Mouse (Mus musculus): ENCODE measurements at regions not wholly inside any gene's neighbourhood (a gene's known extent, or its start where the extent isn't known, plus 50 kb on each side); places are given as distances from the start of the nearest gene placed in this dataset.

- H3K27ac ChIP-seq (ENCODE audit: insufficient read depth, low read depth, low read length) = no peak overlapping the region
- no peak overlapping the region for H3K4me3 ChIP-seq (ENCODE audit: insufficient read depth, low read length)
- H3K4me1 ChIP-seq (ENCODE audit: control insufficient read depth, insufficient read depth, low read length) = no peaks in the 10 kb centered on the region
- no peak for TF ChIP-seq POLR2A (IDR thresholded peaks at IDR 0.05; ENCODE audit: borderline replicate concordance, low read depth, low read length)
- TF ChIP-seq CTCF (IDR thresholded peaks at IDR 0.05; ENCODE audit: low read depth, low read length) = no peak
These were observed 255.3 kb downstream of the En1 start for GRCm38 (mm10) chr1:120857566-120857965.

- TF ChIP-seq POLR2A (IDR thresholded peaks at IDR 0.05; ENCODE audit: borderline replicate concordance, low read depth, low read length) (no peak), CTCF (IDR thresholded peaks at IDR 0.05; ENCODE audit: low read depth, low read length) (no peak)
- no peaks in the 10 kb centered on the region for H3K4me1 ChIP-seq (ENCODE audit: control insufficient read depth, insufficient read depth, low read length)
- H3K4me3 ChIP-seq (ENCODE audit: insufficient read depth, low read length) = no peak overlapping the region
- no peak overlapping the region for H3K27ac ChIP-seq (ENCODE audit: insufficient read depth, low read depth, low read length)
These were observed 257.3 kb downstream of the En1 start for GRCm38 (mm10) chr1:120859546-120859945.

DNA sequence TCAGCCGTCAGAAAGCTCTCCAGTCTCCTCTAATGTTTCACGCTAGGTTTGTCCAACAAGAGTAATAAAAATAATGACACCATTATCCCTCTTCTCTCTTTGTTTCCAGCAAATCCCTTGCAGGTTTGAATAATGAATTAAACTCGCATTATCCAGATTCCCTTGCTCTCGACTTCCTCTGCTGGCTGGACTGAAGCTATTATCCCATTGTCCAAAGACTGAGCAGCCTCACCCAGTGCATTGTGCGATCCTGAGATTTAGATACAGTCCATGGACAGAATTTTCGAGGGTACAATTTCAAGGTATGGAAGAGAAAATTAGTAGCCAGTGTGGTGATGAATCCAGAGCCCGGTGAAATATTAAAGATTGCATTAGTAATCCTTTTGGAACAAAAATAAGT lies 270.3 kb downstream of the En1 start:
- no peaks in the 10 kb centered on the region for H3K4me1 ChIP-seq (ENCODE audit: control insufficient read depth, insufficient read depth, low read length)
- TF ChIP-seq CTCF (IDR thresholded peaks at IDR 0.05; ENCODE audit: low read depth, low read length) (no peak), POLR2A (IDR thresholded peaks at IDR 0.05; ENCODE audit: borderline replicate concordance, low read depth, low read length) (no peak)
- H3K4me3 ChIP-seq (ENCODE audit: insufficient read depth, low read length) = no peak overlapping the region
- no peak overlapping the region for H3K27ac ChIP-seq (ENCODE audit: insufficient read depth, low read depth, low read length)

DNA sequence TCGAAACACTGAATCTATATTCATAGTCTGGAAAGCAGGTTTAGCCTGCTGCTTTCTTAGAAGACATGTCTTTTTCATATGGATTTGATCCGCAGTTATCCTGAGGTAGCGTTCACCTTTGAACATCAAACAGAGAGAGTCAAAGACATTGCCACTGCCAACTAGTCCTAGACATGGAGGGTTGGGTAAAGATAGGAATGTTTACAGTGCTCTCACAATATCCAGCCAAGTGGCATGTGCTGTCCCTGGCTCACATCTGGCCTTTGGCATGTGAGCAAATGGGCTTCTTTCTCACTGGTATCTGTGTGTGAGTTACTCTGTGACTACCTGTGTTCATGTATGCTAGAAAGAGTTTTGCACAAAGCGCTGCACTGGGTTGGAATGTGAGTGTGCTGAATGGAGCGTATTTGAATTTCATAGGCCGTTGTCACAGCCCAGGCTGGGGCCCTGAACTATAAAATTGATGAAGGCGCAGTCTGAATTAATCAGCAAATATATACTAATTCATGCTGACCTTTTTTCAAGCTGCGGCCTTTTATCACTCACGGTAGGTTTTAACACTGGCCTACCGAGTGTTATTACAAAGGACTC lies 280.8 kb downstream of the En1 start:
- no peaks in the 10 kb centered on the region for H3K4me1 ChIP-seq (ENCODE audit: control insufficient read depth, insufficient read depth, low read length)
- no peak for TF ChIP-seq CTCF (IDR thresholded peaks at IDR 0.05; ENCODE audit: low read depth, low read length)
- H3K27ac ChIP-seq (ENCODE audit: insufficient read depth, low read depth, low read length) = no peak overlapping the region
- H3K4me3 ChIP-seq (ENCODE audit: insufficient read depth, low read length) = no peak overlapping the region

DNA sequence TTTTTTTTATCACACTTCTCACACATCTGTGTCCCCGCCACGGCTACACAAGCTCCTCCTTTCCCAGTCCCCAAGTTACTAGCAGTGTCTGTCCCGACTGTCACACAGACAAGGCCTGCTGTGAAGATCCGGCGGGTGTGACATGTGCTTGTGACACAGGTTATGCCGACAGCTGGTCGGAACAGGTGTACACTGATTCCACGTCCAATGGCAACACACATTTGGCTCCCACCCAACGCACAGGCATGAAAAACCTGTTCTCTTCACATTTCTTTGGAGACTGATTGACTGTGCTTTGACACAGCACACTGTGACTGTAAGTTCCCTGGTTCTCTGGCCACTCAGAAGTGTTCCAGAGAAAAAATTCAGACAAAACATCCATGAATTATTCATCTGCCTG lies 281.4 kb downstream of the En1 start:
- no peak for TF ChIP-seq POLR2A (IDR thresholded peaks at IDR 0.05; ENCODE audit: borderline replicate concordance, low read depth, low read length)
- TF ChIP-seq CTCF (IDR thresholded peaks at IDR 0.05; ENCODE audit: low read depth, low read length) = no peak
- no peak overlapping the region for H3K27ac ChIP-seq (ENCODE audit: insufficient read depth, low read depth, low read length)

GRCm38 (mm10) chr1:120910801-120911200 lies 308.6 kb downstream of the En1 start:
- TF ChIP-seq POLR2A (IDR thresholded peaks at IDR 0.05; ENCODE audit: borderline replicate concordance, low read depth, low read length) = no peak
- no peaks in the 10 kb centered on the region for H3K4me1 ChIP-seq (ENCODE audit: control insufficient read depth, insufficient read depth, low read length)
- H3K4me3 ChIP-seq (ENCODE audit: insufficient read depth, low read length) = no peak overlapping the region
- H3K27ac ChIP-seq (ENCODE audit: insufficient read depth, low read depth, low read length) = no peak overlapping the region

More for the DNA sequence above, 281.4 kb downstream of the En1 start:
- H3K4me3 ChIP-seq (ENCODE audit: insufficient read depth, low read length) = no peak overlapping the region
- H3K4me1 ChIP-seq (ENCODE audit: control insufficient read depth, insufficient read depth, low read length) = no peaks in the 10 kb centered on the region

DNA sequence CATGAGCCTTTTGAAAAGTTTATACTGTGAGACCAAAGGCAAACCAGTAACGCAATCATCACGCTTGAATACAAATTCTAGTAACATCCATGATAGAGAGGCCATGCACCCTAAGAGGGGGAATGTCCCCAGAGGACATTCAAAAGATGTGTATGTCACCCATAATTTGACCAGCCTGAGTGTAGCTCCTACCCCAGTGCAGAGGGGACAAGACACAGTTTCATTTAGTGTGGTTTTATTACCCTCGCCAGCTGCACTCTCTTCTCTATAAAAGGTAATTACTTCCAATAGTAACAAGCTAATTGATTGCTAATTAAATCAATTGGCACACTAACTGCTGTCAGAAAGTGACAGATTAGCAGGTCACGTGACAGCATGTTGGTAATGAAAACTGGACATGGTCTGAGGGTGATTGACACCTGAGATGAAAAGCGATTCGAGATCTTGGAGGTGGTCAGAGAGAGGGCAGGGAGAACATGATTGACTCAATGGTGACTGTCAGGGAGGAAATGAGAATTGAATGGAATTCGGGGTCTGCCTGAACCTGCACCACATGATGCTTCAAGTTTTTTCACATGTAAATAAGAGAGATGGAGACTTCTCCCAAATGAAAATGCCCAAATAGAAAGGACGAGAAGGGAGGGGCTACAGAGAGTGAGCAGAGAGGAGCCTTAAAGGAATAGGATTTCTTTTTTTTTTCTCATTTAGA lies 309.9 kb downstream of the En1 start:
- H3K4me1 ChIP-seq (ENCODE audit: control insufficient read depth, insufficient read depth, low read length) = no peaks in the 10 kb centered on the region
- H3K27ac ChIP-seq (ENCODE audit: insufficient read depth, low read depth, low read length) = no peak overlapping the region
- H3K4me3 ChIP-seq (ENCODE audit: insufficient read depth, low read length) = no peak overlapping the region
- TF ChIP-seq CTCF (IDR thresholded peaks at IDR 0.05; ENCODE audit: low read depth, low read length) = no peak
- TF ChIP-seq POLR2A (IDR thresholded peaks at IDR 0.05; ENCODE audit: borderline replicate concordance, low read depth, low read length) = no peak

DNA sequence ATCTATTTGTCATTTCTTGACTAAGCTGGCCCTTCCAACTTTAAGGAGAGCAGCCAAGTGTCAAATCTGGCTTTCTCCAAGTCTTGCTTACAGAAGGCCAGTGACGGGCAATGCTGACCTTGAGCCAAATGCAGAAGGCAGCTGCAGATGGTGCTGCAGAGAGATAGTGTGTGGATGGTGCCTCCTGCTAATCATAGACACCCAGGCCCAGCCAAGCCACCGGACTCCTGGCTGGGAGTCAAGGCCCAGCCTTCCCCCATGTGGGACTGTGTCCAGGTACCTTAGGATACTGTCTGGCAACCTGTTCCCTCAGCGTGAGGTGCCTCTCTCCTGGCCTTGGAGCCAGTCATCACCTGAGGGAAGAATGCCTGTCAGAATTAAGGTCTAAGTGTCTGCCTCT lies 319.3 kb downstream of the En1 start:
- no peak overlapping the region for H3K27ac ChIP-seq (ENCODE audit: insufficient read depth, low read depth, low read length)
- no peak for TF ChIP-seq CTCF (IDR thresholded peaks at IDR 0.05; ENCODE audit: low read depth, low read length)
- no peak for TF ChIP-seq POLR2A (IDR thresholded peaks at IDR 0.05; ENCODE audit: borderline replicate concordance, low read depth, low read length)
- H3K4me1 ChIP-seq (ENCODE audit: control insufficient read depth, insufficient read depth, low read length) = no peaks in the 10 kb centered on the region
- no peak overlapping the region for H3K4me3 ChIP-seq (ENCODE audit: insufficient read depth, low read length)

DNA sequence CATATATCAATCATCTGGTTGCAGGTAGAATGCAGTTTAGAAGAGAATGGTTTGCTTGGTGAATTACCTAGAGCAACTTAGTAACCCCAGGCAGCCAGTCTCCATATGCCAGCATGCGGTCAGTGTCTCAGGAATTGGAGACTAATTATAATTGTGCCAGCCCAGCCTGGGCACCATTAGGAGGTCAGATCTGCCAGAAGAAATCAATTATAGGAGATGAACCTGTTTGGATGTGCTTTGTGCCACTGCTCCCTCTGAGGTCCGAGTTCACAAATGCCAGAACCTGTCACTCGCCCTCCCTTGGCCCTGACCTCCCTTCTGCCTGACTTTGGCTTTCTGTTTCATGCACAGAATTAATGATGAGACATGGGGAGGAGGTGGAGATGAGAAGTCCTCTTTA lies 323.1 kb downstream of the En1 start:
- no peak overlapping the region for H3K4me3 ChIP-seq (ENCODE audit: insufficient read depth, low read length)
- TF ChIP-seq CTCF (IDR thresholded peaks at IDR 0.05; ENCODE audit: low read depth, low read length) (no peak), POLR2A (IDR thresholded peaks at IDR 0.05; ENCODE audit: borderline replicate concordance, low read depth, low read length) (no peak)
- H3K27ac ChIP-seq (ENCODE audit: insufficient read depth, low read depth, low read length) = no peak overlapping the region
- no peaks in the 10 kb centered on the region for H3K4me1 ChIP-seq (ENCODE audit: control insufficient read depth, insufficient read depth, low read length)

DNA sequence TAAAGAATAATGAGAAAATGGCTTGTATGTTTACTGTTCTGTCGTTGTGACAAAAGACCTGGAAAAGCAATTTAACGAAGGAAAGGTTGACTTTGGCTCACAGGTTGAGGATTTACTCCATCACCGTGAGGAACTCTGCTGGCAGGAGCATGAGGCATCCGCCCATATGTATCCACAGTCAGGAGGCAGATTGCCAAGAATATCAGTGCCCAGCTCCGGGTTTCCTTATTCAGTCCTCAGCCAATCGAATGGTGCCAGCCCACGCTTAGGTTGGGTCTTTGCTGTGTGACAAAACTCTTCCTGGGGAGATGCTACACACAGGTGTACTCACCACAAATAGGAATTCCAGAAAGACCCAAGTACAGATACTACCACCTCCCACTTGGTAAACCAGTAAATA lies 327.9 kb downstream of the En1 start:
- no peaks in the 10 kb centered on the region for H3K4me1 ChIP-seq (ENCODE audit: control insufficient read depth, insufficient read depth, low read length)
- no peak overlapping the region for H3K4me3 ChIP-seq (ENCODE audit: insufficient read depth, low read length)
- TF ChIP-seq POLR2A (IDR thresholded peaks at IDR 0.05; ENCODE audit: borderline replicate concordance, low read depth, low read length) = no peak
- TF ChIP-seq CTCF (IDR thresholded peaks at IDR 0.05; ENCODE audit: low read depth, low read length) = no peak
- H3K27ac ChIP-seq (ENCODE audit: insufficient read depth, low read depth, low read length) = no peak overlapping the region

All from bone marrow macrophage, adult 2 months (primary cell).